Mouse (Mus musculus) limb, embryonic 10.5 days (tissue): ENCODE data around the gene Nolc1. TPM values are rescaled to one million over a fixed set of nuclear protein-coding genes. Genes with fewer than 3 reads are reported as not detected.

Experiments
- DNase-seq: peaks from one replicate; pipeline ENCODE4 v3.0.0-alpha.2; 2017; ENCODE audit warnings: low spot score
- H3K27ac ChIP-seq: fragments of 300-500 bp; sonication (generic); 2 replicates; pipeline ENCODE4 v1.5.1; 2016; ENCODE audit warnings: mild to moderate bottlenecking
- H3K27me3 ChIP-seq: fragments of 300-500 bp; sonication (generic); 2 replicates; pipeline ENCODE4 v1.6.1; 2016; ENCODE audit warnings: low read depth, mild to moderate bottlenecking; ENCODE audit not compliant: poor library complexity, severe bottlenecking
- H3K36me3 ChIP-seq: fragments of 300-500 bp; sonication (generic); 2 replicates; pipeline ENCODE4 v1.6.1; 2016; ENCODE audit warnings: mild to moderate bottlenecking, moderate library complexity
- H3K4me1 ChIP-seq: fragments of 300-500 bp; sonication (generic); 2 replicates; pipeline ENCODE4 v1.6.1; 2016
- H3K4me3 ChIP-seq: fragments of 300-500 bp; sonication (generic); 2 replicates; pipeline ENCODE4 v1.5.1; 2016; ENCODE audit warnings: mild to moderate bottlenecking, moderate library complexity
- H3K9me3 ChIP-seq: fragments of 300-500 bp; sonication (generic); replicated peaks from 2 replicates; pipeline ENCODE4 v1.6.1; 2016; ENCODE audit warnings: mild to moderate bottlenecking
- WGBS: fragments of 180-500 bp; shearing (Covaris S2); methylation state at CpG from one replicate; pipeline ENCODE4 v1.1.7; 2016; 5-methylcytosine and 5-hydroxymethylcytosine counted together
- polyA plus RNA-seq: library from polyadenylated mRNA; unstranded; fragments of >200 nt; fragmentation: Nextera tagmentation; extraction: Ambion mirVana; gene quantifications from 2 replicates; pipeline ENCODE4 v1.2.1, GENCODE M21; 2016

Nolc1 gene
- polyA plus RNA-seq, 1 experiment from 2014 or later = 145 TPM

GRCm38 (mm10) chr19:46045696-46046311, 29.9 kb upstream of the Nolc1 start:
- no peaks in the 10 kb centered on the region for H3K9me3 ChIP-seq
- peak overlapping the region; percentile 97 for H3K27ac ChIP-seq
- under 1% methylated on average over 7 of the region's 7 CpGs for WGBS
- H3K4me1 ChIP-seq = peaks cover 65% of the 10 kb centered on the region
- peak overlapping the region; percentile 96 for H3K4me3 ChIP-seq
- no peaks in the 10 kb centered on the region for H3K36me3 ChIP-seq
- H3K27me3 ChIP-seq = no peaks in the 10 kb centered on the region
- peak; percentile 74 for DNase-seq

GRCm38 (mm10) chr19:46046621-46047025, 29.0 kb upstream of the Nolc1 start:
- no peak for DNase-seq
- H3K36me3 ChIP-seq = no peaks in the 10 kb centered on the region
- H3K4me3 ChIP-seq = peak overlapping the region; percentile 96
- no peaks in the 10 kb centered on the region for H3K27me3 ChIP-seq
- 5% methylated on average over 10 of the region's 10 CpGs for WGBS
- H3K9me3 ChIP-seq = no peaks in the 10 kb centered on the region
- peaks cover 56% of the 10 kb centered on the region for H3K4me1 ChIP-seq
- H3K27ac ChIP-seq = peak overlapping the region; percentile 97; the same call in 1 of the 2 replicates

- WGBS = 44% methylated on average over 2 of the region's 2 CpGs
- H3K27ac ChIP-seq = peak overlapping the region; percentile 56; the same call in 1 of the 2 replicates
Observed at GRCm38 (mm10) chr19:46047426-46047825, 28.2 kb upstream of the Nolc1 start.

DNA sequence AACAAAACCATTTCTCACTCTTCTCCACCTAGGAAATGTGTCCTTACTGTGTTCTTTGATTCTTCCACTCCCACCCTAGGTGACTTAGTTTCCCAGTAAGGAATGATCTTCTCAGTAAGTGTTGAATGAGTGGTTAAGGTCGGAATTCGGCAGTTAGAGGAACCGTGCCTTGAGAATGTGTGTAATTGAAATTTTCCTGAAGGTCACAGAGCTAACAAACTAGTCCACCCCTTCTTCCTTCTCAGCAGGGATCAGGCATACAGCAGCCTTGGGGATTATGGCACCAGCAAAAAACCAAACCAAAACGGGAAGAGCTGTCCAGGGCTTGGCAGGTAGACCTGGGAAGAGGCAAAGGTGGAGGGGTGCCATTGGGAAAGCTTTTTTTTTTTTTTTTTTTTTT, 26.5 kb upstream of the Nolc1 start:
- H3K4me1 ChIP-seq = peaks cover 31% of the 10 kb centered on the region
- H3K36me3 ChIP-seq = no peaks in the 10 kb centered on the region
- no peaks in the 10 kb centered on the region for H3K9me3 ChIP-seq
- H3K4me3 ChIP-seq = no peak overlapping the region
- H3K27ac ChIP-seq = no peak overlapping the region
- DNase-seq = no peak
- 73% methylated on average over 4 of the region's 4 CpGs for WGBS
- H3K27me3 ChIP-seq = no peaks in the 10 kb centered on the region

More at GRCm38 (mm10) chr19:46047426-46047825, 28.2 kb upstream of the Nolc1 start:
- Histone ChIP-seq H3K4me3 (no peak overlapping the region), H3K9me3 (no peaks in the 10 kb centered on the region), H3K27me3 (no peaks in the 10 kb centered on the region), H3K4me1 (peaks cover 48% of the 10 kb centered on the region), H3K36me3 (no peaks in the 10 kb centered on the region)
- DNase-seq = no peak

DNA sequence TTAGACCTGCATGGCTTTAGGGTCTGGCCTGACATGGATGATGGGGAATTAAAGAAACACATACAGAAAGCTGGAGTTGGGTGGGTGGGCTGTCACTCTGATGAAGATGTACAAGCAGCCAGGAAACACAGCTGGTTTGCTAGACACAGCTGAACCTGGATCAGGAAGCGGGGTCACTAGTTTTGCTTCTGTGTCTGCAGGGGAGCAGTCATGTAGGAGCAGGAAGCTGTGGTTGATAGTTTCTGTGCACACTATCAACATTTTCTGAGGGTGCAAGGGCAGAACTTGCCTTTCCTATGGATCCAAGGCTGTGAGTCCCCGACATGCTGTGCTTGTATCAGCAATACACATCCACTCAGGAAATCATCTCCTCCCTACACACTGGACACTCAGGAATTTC, 25.2 kb upstream of the Nolc1 start:
- no peak overlapping the region for H3K4me3 ChIP-seq
- no peaks in the 10 kb centered on the region for H3K36me3 ChIP-seq
- H3K27ac ChIP-seq = no peak overlapping the region
- no peaks in the 10 kb centered on the region for H3K27me3 ChIP-seq
- peaks cover 25% of the 10 kb centered on the region for H3K4me1 ChIP-seq
- H3K9me3 ChIP-seq = no peaks in the 10 kb centered on the region
- DNase-seq = no peak
- WGBS = 83% methylated on average over 2 of the region's 2 CpGs

- Histone ChIP-seq H3K4me3 (peak overlapping the region; percentile 73), H3K36me3 (peaks cover 11% of the 10 kb centered on the region; the same call in 1 of the 2 replicates), H3K9me3 (no peaks in the 10 kb centered on the region), H3K4me1 (peaks cover 20% of the 10 kb centered on the region), H3K27ac (peak overlapping the region; percentile 93), H3K27me3 (no peaks in the 10 kb centered on the region)
- 2% methylated on average over 11 of the region's 11 CpGs for WGBS
- DNase-seq = no peak
Observed at GRCm38 (mm10) chr19:46055752-46056387, 19.8 kb upstream of the Nolc1 start.

- H3K4me3 ChIP-seq = peak overlapping the region; percentile 73
- under 1% methylated on average over 52 of the region's 52 CpGs for WGBS
- peak; percentile 91 for DNase-seq
- no peaks in the 10 kb centered on the region for H3K9me3 ChIP-seq
- H3K4me1 ChIP-seq = peaks cover 20% of the 10 kb centered on the region
- H3K27me3 ChIP-seq = no peaks in the 10 kb centered on the region
- peaks cover 17% of the 10 kb centered on the region for H3K36me3 ChIP-seq
- H3K27ac ChIP-seq = peak overlapping the region; percentile 93
Observed at GRCm38 (mm10) chr19:46056388-46056946, 19.2 kb upstream of the Nolc1 start.

DNA sequence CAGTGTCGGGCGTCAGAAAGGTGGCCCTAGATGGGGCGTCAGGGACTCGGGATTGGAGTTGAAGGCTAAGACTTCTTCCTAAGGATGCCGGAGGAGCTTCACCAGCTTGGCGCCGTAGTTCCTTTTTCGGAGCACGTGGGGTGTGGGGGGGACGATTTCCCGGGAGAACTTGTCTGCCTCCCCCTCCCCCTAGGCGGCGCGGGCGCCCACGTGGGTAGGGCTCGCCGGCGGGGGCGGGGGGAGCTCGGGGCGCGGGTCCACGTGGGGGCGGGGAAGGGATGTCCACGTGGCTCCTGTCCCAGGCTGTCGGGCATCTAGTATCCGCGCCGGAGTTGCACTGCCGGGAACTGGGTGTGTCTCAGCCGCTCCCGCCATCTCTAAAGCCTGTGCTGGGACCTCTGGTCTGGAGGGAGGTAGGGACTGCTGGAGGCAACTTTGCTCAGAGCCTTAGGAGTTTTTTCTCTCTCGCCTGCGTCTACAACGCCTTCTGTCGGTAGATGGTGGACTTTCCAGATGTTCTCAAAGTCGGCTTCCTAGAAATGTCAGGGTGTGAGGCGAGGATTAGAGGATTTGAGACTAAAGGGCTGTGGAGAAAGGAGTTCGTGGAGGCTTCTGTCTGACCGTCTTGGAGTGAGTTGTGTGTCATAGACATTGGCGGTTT, 18.6 kb upstream of the Nolc1 start:
- Histone ChIP-seq H3K9me3 (no peaks in the 10 kb centered on the region), H3K36me3 (peaks cover 23% of the 10 kb centered on the region), H3K4me3 (peak overlapping the region; percentile 73), H3K27ac (peak overlapping the region; percentile 93), H3K4me1 (peaks cover 20% of the 10 kb centered on the region), H3K27me3 (no peaks in the 10 kb centered on the region)
- under 1% methylated on average over 42 of the region's 42 CpGs for WGBS
- peak; percentile 89 for DNase-seq

DNA sequence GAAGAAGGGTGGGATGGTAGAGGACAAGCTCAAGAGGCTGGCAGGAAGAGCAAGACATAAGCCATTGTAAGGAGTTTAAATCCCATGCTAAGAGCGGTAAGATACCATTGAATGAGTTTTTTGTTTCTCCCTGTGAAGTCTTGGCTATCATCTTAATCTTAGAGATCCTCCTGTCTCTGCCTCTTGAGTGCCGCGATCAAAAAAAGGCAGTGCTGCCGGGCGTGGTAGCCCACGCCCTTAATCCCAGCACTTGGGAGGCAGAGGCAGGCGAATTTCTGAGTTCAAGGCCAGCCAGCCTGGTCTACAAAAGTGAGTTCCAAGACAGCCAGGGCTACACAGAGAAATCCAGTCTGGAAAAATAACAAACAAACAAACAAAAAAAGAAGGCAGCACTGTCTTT, 17.2 kb upstream of the Nolc1 start:
- no peak overlapping the region for H3K27ac ChIP-seq
- DNase-seq = no peak
- H3K4me1 ChIP-seq = peaks cover 20% of the 10 kb centered on the region
- no peaks in the 10 kb centered on the region for H3K9me3 ChIP-seq
- H3K36me3 ChIP-seq = peaks cover 37% of the 10 kb centered on the region
- 95% methylated on average over 7 of the region's 7 CpGs for WGBS
- H3K27me3 ChIP-seq = no peaks in the 10 kb centered on the region
- H3K4me3 ChIP-seq = peak overlapping the region; percentile 73

GRCm38 (mm10) chr19:46060845-46061244, 14.8 kb upstream of the Nolc1 start:
- H3K27ac ChIP-seq = no peak overlapping the region
- H3K36me3 ChIP-seq = peaks cover 61% of the 10 kb centered on the region
- 70% methylated on average over 6 of the region's 6 CpGs for WGBS
- H3K4me3 ChIP-seq = no peak overlapping the region
- no peaks in the 10 kb centered on the region for H3K27me3 ChIP-seq
- H3K9me3 ChIP-seq = no peaks in the 10 kb centered on the region
- H3K4me1 ChIP-seq = peaks cover 16% of the 10 kb centered on the region
- DNase-seq = no peak

DNA sequence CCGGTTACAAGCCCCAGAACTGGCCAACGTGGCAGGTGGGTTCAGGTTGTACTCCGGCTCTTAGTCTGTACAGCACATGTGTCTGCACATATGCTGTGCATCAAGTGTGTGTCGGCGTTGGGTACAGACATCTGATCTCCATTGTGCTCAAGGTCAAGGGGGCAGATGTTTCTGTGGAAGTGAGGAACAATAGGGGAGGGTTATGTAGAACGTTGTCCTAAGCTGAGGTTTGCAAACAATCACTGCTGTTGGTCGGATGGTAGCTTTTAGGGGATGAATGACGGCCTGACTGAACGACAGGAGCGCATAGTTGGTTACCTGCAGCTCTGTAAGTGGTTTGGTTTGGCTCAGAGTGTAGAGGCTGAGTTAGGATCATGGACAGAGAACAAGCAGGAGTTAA, 7.6 kb upstream of the Nolc1 start:
- Histone ChIP-seq H3K36me3 (peaks cover 98% of the 10 kb centered on the region), H3K4me3 (no peak overlapping the region), H3K9me3 (no peaks in the 10 kb centered on the region), H3K27me3 (no peaks in the 10 kb centered on the region), H3K27ac (no peak overlapping the region), H3K4me1 (no peaks in the 10 kb centered on the region)
- DNase-seq = no peak
- WGBS = 88% methylated on average over 10 of the region's 10 CpGs

DNA sequence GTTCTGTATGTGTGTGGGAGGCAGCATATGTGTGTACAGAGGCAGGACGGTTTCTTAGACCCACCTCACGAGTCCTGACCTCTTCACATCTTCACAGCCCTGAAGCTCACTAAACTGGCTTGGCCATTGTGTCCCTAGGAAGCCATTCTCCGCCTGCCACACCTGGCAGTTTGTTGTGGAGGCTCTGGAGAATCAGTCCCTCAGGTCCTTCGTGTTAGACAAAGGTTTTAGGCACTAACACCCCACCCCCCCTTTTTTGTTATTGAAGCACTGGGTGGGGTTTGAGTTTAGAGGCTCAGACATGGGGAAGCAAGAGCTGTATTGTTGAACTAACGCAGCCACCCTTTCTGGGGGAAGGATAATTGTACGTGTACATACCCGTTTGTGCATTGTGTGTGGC, 2.4 kb upstream of the Nolc1 start:
- Histone ChIP-seq H3K27ac (no peak overlapping the region), H3K4me3 (no peak overlapping the region), H3K36me3 (peaks cover 73% of the 10 kb centered on the region), H3K27me3 (no peaks in the 10 kb centered on the region), H3K4me1 (peaks cover 19% of the 10 kb centered on the region), H3K9me3 (no peaks in the 10 kb centered on the region)
- WGBS = 92% methylated on average over 7 of the region's 7 CpGs
- DNase-seq = no peak

DNA sequence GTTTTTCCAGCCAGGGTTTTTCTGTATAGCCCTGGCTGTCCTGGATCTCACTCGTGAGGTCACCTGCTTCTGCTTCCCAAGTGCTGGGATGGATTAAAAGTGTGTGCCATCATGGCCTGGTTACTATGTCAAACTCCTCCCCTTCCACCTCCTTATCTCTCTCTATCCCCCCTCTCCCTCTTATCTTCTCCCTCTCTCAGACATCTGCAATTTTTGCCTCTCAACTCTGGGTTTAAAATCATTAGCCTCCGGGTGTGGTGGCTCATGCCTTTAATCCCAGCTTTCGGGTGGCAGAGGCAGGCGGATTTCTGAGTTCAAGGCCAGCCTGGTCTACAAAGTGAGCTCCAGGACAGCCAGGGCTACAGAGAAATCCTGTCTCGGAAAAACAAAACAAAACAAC, 1.4 kb upstream of the Nolc1 start:
- Histone ChIP-seq H3K27me3 (no peaks in the 10 kb centered on the region), H3K4me1 (peaks cover 19% of the 10 kb centered on the region), H3K4me3 (no peak overlapping the region), H3K36me3 (peaks cover 74% of the 10 kb centered on the region), H3K9me3 (no peaks in the 10 kb centered on the region), H3K27ac (no peak overlapping the region)
- WGBS = 90% methylated on average over 5 of the region's 5 CpGs
- DNase-seq = no peak
